Comparison of ENCODE assay signal across 13 mouse cellular contexts in genomic region chr4:8190441-8190840, GRCm38 (mm10). TPM values are rescaled to one million over a fixed set of nuclear protein-coding genes. Genes with fewer than 3 reads are reported as not detected.
A peak's percentile ranks its signal among the peaks of the same experiment; 100 is the strongest.
DNase-seq lines count a peak whose midpoint lies in the region; TF ChIP-seq lines count a peak whose summit lies in the region.
"Had no signal": no experiment of that assay in that cellular context is flagged by ENCODE, and none has a peak within 500 bp of the region (broad histone marks: within the 10 kb centered on the region; RNA-seq: fewer than 3 reads in every experiment).

No protein-coding gene starts in this region.

- peak; percentile 72 for TF ChIP-seq CTCF in layer of hippocampus, adult 2 months (conservative IDR thresholded peaks at IDR 0.05)
- TF ChIP-seq CTCF in CH12.LX (conservative IDR thresholded peaks at IDR 0.05 in 1 of 2, IDR thresholded peaks at IDR 0.05 in 1 of 2; ENCODE audit: low read depth in 2 of 2, low read length in 2 of 2): peak in 1 of 2 experiments; percentile 65; a peak in 2 of 4 replicates

- H3K9ac ChIP-seq in CH12.LX (ENCODE audit: insufficient read depth, low read depth): no peak overlapping the region
- H3K9ac ChIP-seq: embryonic facial prominence, embryonic 13.5 days; liver, embryonic 15.5 days had no signal

- TF ChIP-seq POLR2A in CH12.LX (IDR thresholded peaks at IDR 0.05; ENCODE audit: low read depth, low read length): no peak

- TF ChIP-seq EP300 in CH12.LX (IDR thresholded peaks at IDR 0.05; ENCODE audit: low read length): no peak

- H3K27me3 ChIP-seq in CH12.LX (replicated peaks): no peaks in the 10 kb centered on the region
- H3K27me3 ChIP-seq: embryonic facial prominence, embryonic 13.5 days; liver, embryonic 15.5 days had no signal

- dilution Hi-C loops in CH12.LX (cut with MboI; ENCODE audit: extremely low pct_ligation_motif_present, extremely low pct_unique_long_range_greater_than_20kb, low sequenced_read_pairs): no loop called here

- in situ Hi-C loops in CH12.LX (cut with MboI; ENCODE audit: low pct_ligation_motif_present, low pct_unique_long_range_greater_than_20kb, low sequenced_read_pairs): loop anchor here (25.0 kb wide), 1 partner anchor 172 kb away; no protein-coding TSS in a partner anchor

- TF ChIP-seq RAD21 in CH12.LX (IDR thresholded peaks at IDR 0.05; ENCODE audit: low read depth, low read length): peak; percentile 55

- no peak overlapping the region for H3K4me3 ChIP-seq in layer of hippocampus, adult 2 months
- no peak overlapping the region for H3K4me3 ChIP-seq in CH12.LX (replicated peaks in 1 of 3; ENCODE audit: low read depth in 2 of 3, low read length in 2 of 3, poor library complexity in 1 of 3)
- H3K4me3 ChIP-seq: embryonic facial prominence, embryonic 13.5 days; liver, embryonic 15.5 days had no signal

- H3K27ac ChIP-seq in layer of hippocampus, adult 2 months: no peak overlapping the region
- no peak overlapping the region for H3K27ac ChIP-seq in CH12.LX (ENCODE audit: insufficient read depth, low read depth)
- H3K27ac ChIP-seq: embryonic facial prominence, embryonic 13.5 days; liver, embryonic 15.5 days had no signal

- H3K9me3 ChIP-seq in CH12.LX (replicated peaks; ENCODE audit: low read length): no peaks in the 10 kb centered on the region
- H3K9me3 ChIP-seq: embryonic facial prominence, embryonic 13.5 days; liver, embryonic 15.5 days had no signal

- DNase-seq in embryo, embryonic 10 days (ENCODE audit: low spot score): peak; percentile 28
- no peak for DNase-seq in embryo, embryonic 9.5 days (ENCODE audit: extremely low spot score)
- no peak for DNase-seq in layer of hippocampus, adult 2 months (ENCODE audit: low spot score in 2 of 2)
- DNase-seq in layer of hippocampus, adult 9-10 months (ENCODE audit: low spot score): no peak
- DNase-seq in CH12.LX (ENCODE audit: extremely low read depth): peak; percentile 21
- peak; percentile 37 for DNase-seq in lung, postnatal 36 days
- DNase-seq in Muller cell, postnatal 12 days (ENCODE audit: inconsistent ontology term): no peak
- no peak for DNase-seq in urinary bladder, adult 18-20 months (ENCODE audit: low spot score in 2 of 2)
- DNase-seq: adrenal gland, adult 2 months; midbrain, embryonic 14.5 days; thymus, postnatal 14 days had no signal

- no peaks in the 10 kb centered on the region for H3K36me3 ChIP-seq in CH12.LX (replicated peaks in 1 of 2; ENCODE audit: control insufficient read depth in 1 of 2, insufficient read depth in 1 of 2, low read length in 1 of 2)
- H3K36me3 ChIP-seq: embryonic facial prominence, embryonic 13.5 days; liver, embryonic 15.5 days had no signal

- H3K4me1 ChIP-seq in CH12.LX (ENCODE audit: control insufficient read depth in 1 of 2, insufficient read depth in 2 of 2): no peaks in the 10 kb centered on the region
- H3K4me1 ChIP-seq: embryonic facial prominence, embryonic 13.5 days; liver, embryonic 15.5 days had no signal

- H3K4me2 ChIP-seq in CH12.LX (ENCODE audit: insufficient read depth, low read depth, poor library complexity, severe bottlenecking): no peak overlapping the region
- H3K4me2 ChIP-seq: embryonic facial prominence, embryonic 13.5 days; liver, embryonic 15.5 days had no signal

- H3K79me2 ChIP-seq in CH12.LX (replicated peaks; ENCODE audit: control insufficient read depth, extremely low read depth, insufficient read depth, poor library complexity, severe bottlenecking): no peaks in the 10 kb centered on the region

TF ChIP-seq in CH12.LX, 34 proteins besides CTCF, POLR2A, EP300 and RAD21:
- peak; percentile 60 for TF ChIP-seq SMC3 (IDR thresholded peaks at IDR 0.05; ENCODE audit: low read depth, low read length)
- no peak for TF ChIP-seq ZKSCAN1 (IDR thresholded peaks at IDR 0.05; ENCODE audit: borderline replicate concordance, low read depth, low read length)

RNA-seq across cellular contexts. Expression of gene Car8, which starts 48.4 kb away (rescaled TPM):
- total RNA-seq in layer of hippocampus, adult 2 months (2021): 1 to 10 TPM; 2.8 to 3.8 TPM
- total RNA-seq in CH12.LX (2012; rRNA removed) (not detected in 2 replicates), CH12.LX (2014; rRNA removed) (not detected in 2 replicates)
- not detected in 2 replicates for polyA plus RNA-seq in CH12.LX (2012; ENCODE audit: insufficient read length, low read depth)

Comparison
In these comparisons a context has a peak if more than half of its experiments do, and no peak if none do; other contexts are left out.
1. DNase-seq: peak in embryo, embryonic 10 days (single experiment), CH12.LX (single experiment) and lung, postnatal 36 days (single experiment); none in embryo, embryonic 9.5 days (single experiment), layer of hippocampus, adult 2 months (0 of 2), layer of hippocampus, adult 9-10 months (single experiment), Muller cell, postnatal 12 days (single experiment) and urinary bladder, adult 18-20 months (0 of 2).